Mouse (Mus musculus): ENCODE measurements around the gene 9030612E09Rik.

- no peak for TF ChIP-seq POLR2A (IDR thresholded peaks at IDR 0.05; ENCODE audit: insufficient read length, low read depth)
- TF ChIP-seq MYOD1 (IDR thresholded peaks at IDR 0.05; ENCODE audit: control insufficient read depth in 1 of 3, insufficient read length in 2 of 3, low read depth in 2 of 3) = no peak
- TF ChIP-seq USF1 (IDR thresholded peaks at IDR 0.05; ENCODE audit: low read depth) = no peak
- TF ChIP-seq SRF (IDR thresholded peaks at IDR 0.05; ENCODE audit: control insufficient read depth, insufficient read length, low read depth) = no peak
- TF ChIP-seq TCF12 (IDR thresholded peaks at IDR 0.05; ENCODE audit: insufficient read depth, poor library complexity, severe bottlenecking) = no peak
- TF ChIP-seq MAX (IDR thresholded peaks at IDR 0.05; ENCODE audit: low read depth) = no peak
- no peak for TF ChIP-seq REST (IDR thresholded peaks at IDR 0.05; ENCODE audit: insufficient read depth, insufficient read length)
- no peak for TF ChIP-seq TCF3 (IDR thresholded peaks at IDR 0.05; ENCODE audit: insufficient read length, low read depth)
Measured at GRCm38 (mm10) chr10:43172066-43172465, 2.4 kb upstream of the 9030612E09Rik start.

Measured in myocyte (in vitro differentiated cells).